Mouse (Mus musculus) heart, embryonic 12.5 days (tissue): ENCODE data around the gene Vrtn. TPM values are rescaled to one million over a fixed set of nuclear protein-coding genes. Genes with fewer than 3 reads are reported as not detected.

ENCODE experiments used
- ATAC-seq: fragments of 200-750 bp; cut with Nextera tagmentation; 2 replicates; pipeline ENCODE4 v1.8.0; 2017; ENCODE audit warnings: moderate TSS enrichment, moderate library complexity; ENCODE audit not compliant: insufficient number of reproducible peaks, low FRiP score
- H3K27ac ChIP-seq: fragments of 300-500 bp; sonication (generic); 2 replicates; pipeline ENCODE4 v1.5.1; 2016; ENCODE audit warnings: mild to moderate bottlenecking, moderate library complexity; ENCODE audit not compliant: poor library complexity, severe bottlenecking
- H3K27me3 ChIP-seq: fragments of 300-500 bp; sonication (generic); replicated peaks from 2 replicates; pipeline ENCODE4 v1.6.1; 2016; ENCODE audit warnings: mild to moderate bottlenecking, moderate library complexity
- H3K36me3 ChIP-seq: fragments of 300-500 bp; sonication (generic); 2 replicates; pipeline ENCODE4 v1.6.1; 2016; ENCODE audit warnings: mild to moderate bottlenecking, moderate library complexity
- H3K4me1 ChIP-seq: fragments of 300-500 bp; sonication (generic); replicated peaks from 2 replicates; pipeline ENCODE4 v1.6.1; 2016; ENCODE audit warnings: mild to moderate bottlenecking
- H3K4me2 ChIP-seq: fragments of 300-500 bp; sonication (generic); 2 replicates; pipeline ENCODE4 v1.6.1; 2016; ENCODE audit warnings: mild to moderate bottlenecking, moderate library complexity
- H3K4me3 ChIP-seq: fragments of 300-500 bp; sonication (generic); 2 replicates; pipeline ENCODE4 v1.5.1; 2016; ENCODE audit warnings: mild to moderate bottlenecking
- H3K9ac ChIP-seq: fragments of 300-500 bp; sonication (generic); 2 replicates; pipeline ENCODE4 v1.6.1; 2016; ENCODE audit warnings: mild to moderate bottlenecking, moderate library complexity
- H3K9me3 ChIP-seq: fragments of 300-500 bp; sonication (generic); replicated peaks from 2 replicates; pipeline ENCODE4 v1.6.1; 2016; ENCODE audit warnings: mild to moderate bottlenecking, moderate library complexity
- WGBS: fragments of 180-500 bp; shearing (Covaris S2); methylation state at CpG from one replicate; pipeline ENCODE4 v1.1.7; 2016; 5-methylcytosine and 5-hydroxymethylcytosine counted together
- polyA plus RNA-seq: library from polyadenylated mRNA; unstranded; fragments of >200 nt; fragmentation: Nextera tagmentation; extraction: Ambion mirVana; gene quantifications from 2 replicates; pipeline ENCODE4 v1.2.1, GENCODE M21; 2016

The Vrtn gene
- polyA plus RNA-seq, 1 experiment from 2014 or later, result not detected

DNA sequence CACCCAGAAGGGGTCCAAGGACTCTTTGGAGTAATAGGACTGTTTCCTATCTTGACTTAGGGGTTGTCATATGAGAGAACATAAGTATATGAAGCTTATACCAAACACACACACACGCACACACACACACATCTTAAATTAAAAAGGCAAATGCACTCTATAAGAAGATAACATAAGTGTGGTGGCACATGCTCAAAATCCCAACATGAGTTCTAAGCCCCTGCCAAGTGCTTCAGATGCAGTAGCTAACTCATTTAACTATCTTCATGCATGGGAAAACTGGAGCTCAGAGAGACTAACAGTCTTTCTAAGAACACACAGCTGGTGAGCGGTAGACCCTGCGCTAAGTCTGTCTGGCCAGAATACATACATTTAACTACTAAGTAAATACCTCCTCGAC lies 46.7 kb downstream of the Vrtn start:
- no peak for ATAC-seq

DNA sequence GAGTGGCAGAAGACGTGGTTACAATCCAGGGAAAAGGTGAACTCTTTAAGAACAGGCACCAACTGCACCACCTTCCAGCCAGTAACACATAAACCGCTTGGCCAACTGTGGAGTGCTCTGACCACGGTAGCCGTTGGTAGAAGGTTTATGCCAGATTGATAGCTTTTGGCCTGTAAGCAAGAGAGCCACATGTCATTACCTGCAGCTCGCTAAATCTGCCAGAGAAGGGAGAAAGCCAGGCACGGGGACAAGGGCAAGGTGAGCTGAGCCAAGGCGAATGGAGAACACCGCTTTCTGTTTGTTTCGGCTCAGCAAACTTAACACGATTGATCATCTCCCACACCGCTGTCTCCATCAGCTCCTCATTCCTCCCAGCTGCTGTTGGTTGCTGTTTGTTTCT lies 48.2 kb downstream of the Vrtn start:
- Histone ChIP-seq H3K27ac (no peak overlapping the region), H3K4me2 (no peak overlapping the region), H3K4me1 (peaks cover 9% of the 10 kb centered on the region; the same call in 1 of the 2 replicates), H3K27me3 (0 out of 2 replicates have a peak, but pooled peaks cover 2% of the 10 kb centered on the region), H3K9ac (no peak overlapping the region), H3K4me3 (no peak overlapping the region), H3K36me3 (no peaks in the 10 kb centered on the region), H3K9me3 (no peaks in the 10 kb centered on the region)
- ATAC-seq, result no peak
- WGBS, result 88% methylated on average over 11 of the region's 11 CpGs

More for the DNA sequence above, 46.7 kb downstream of the Vrtn start:
- Histone ChIP-seq H3K9me3 (no peaks in the 10 kb centered on the region), H3K27me3 (peaks cover 8% of the 10 kb centered on the region), H3K4me2 (no peak overlapping the region), H3K27ac (no peak overlapping the region), H3K9ac (no peak overlapping the region), H3K4me1 (peaks cover 6% of the 10 kb centered on the region; the same call in 1 of the 2 replicates), H3K36me3 (no peaks in the 10 kb centered on the region), H3K4me3 (no peak overlapping the region)
- 84% methylated on average over 4 of the region's 4 CpGs for WGBS

DNA sequence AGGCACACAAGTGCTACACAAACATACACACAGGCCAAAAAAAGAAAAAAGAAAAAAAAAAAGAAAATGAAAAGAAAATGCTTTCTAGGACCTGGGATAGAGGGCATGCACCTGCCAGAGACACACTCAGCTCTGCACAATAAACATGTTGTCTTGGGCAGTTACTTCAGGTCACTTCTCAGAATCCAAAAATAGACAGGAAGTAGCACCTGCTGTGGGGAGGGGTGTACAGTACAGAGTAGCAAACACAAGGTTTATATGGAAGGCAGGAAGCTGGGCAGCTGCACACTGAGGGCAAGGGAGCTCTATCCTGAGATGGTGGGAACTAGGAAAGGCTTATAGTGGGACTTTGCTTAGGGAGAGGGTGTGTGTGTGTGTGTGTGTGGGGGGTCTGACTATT lies 50.5 kb downstream of the Vrtn start:
- Histone ChIP-seq H3K27me3 (peaks cover 9% of the 10 kb centered on the region), H3K9me3 (no peaks in the 10 kb centered on the region), H3K9ac (no peak overlapping the region), H3K27ac (no peak overlapping the region), H3K4me1 (peaks cover 9% of the 10 kb centered on the region; the same call in 1 of the 2 replicates), H3K4me2 (no peak overlapping the region), H3K4me3 (no peak overlapping the region), H3K36me3 (no peaks in the 10 kb centered on the region)
- no peak for ATAC-seq

DNA sequence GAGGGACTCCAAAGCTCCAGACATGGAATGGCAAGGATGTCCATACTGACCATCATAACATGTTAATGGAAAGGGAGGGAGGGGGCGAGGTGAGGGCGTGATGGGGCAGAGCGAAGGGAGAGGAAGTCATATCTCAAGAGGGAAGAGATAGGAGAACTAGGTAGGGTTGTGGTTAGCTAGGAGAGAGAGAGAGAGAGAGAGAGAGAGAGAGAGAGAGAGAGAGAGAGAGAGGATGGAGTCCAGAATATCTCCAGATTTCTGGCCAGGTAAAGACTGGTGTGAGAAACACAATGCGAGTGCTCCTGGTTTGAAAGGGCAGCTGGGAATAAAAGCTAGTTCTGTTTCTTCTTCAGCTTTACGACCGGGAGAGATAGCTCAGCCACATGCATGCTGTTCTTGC lies 51.3 kb downstream of the Vrtn start:
- H3K9ac ChIP-seq, result no peak overlapping the region
- peaks cover 17% of the 10 kb centered on the region for H3K27me3 ChIP-seq
- no peak overlapping the region for H3K27ac ChIP-seq
- no peak for ATAC-seq
- H3K36me3 ChIP-seq, result no peaks in the 10 kb centered on the region
- H3K4me1 ChIP-seq, result peaks cover 9% of the 10 kb centered on the region; the same call in 1 of the 2 replicates
- no peak overlapping the region for H3K4me3 ChIP-seq
- no peaks in the 10 kb centered on the region for H3K9me3 ChIP-seq
- no peak overlapping the region for H3K4me2 ChIP-seq
- 60% methylated on average over 6 of the region's 6 CpGs for WGBS

DNA sequence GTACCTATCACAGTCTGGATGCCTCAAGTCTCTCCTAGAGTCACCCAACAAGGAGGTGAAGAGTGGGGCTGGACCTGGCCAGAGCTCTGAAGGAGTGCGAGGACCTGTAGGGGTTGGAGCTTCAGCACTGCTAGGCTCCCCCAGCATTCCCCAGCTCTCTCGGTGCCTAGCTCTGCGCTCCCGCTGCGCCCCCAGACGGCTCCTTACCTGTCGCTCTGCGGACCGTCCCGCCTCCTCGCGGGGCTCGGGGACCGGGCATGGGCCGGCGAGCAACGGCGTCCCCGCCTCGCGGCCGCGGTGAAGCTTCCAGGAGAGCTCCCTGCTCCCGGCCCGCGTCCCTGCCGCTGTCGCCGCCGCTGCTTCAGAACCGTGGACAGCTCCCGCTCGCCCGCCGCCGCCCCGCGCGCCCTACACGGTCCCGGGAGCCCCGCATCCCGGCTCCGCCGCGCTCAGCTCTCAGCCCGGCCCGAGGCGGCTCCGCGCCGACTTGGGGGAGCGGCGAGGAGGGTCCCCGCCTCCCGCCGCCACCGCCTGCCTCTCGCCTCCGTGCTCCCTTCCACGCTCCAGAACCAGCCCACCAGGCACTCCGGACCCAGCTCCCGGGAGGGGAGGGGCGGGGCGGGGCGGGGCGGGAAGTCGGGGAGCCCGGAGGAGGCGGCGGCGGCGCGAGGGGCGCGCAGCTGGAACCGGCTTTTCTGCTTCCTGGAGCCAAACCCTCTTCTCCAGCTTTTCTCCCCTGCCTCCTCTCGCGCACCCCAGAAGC lies 57.7 kb downstream of the Vrtn start, which contains the start of gene Syndig1l:
Gene Syndig1l, minus strand, starts transcription at position 513 of the 763 bp plus-strand sequence.
- H3K4me3 ChIP-seq, result peak within 1 kb of the TSS; percentile 63
- H3K4me1 ChIP-seq, result peaks cover 3% of the 10 kb centered on the region; the same call in 1 of the 2 replicates
- H3K9ac ChIP-seq, result no peak within 1 kb of the TSS
- no peaks in the 10 kb centered on the region for H3K9me3 ChIP-seq
- WGBS, result under 1% methylated on average over 73 of the region's 79 CpGs
- peaks cover 77% of the 10 kb centered on the region for H3K27me3 ChIP-seq
- H3K4me2 ChIP-seq, result peak within 1 kb of the TSS; percentile 98
- peak; percentile 53 for ATAC-seq
- H3K36me3 ChIP-seq, result no peaks in the 10 kb centered on the region
- no peak within 1 kb of the TSS for H3K27ac ChIP-seq

Other genes with a start within 250 kb of the Vrtn start
- 32.6 and 33.5 TPM in 2 replicates for gene Entpd5, start 232.0 kb upstream of the Vrtn start, polyA plus RNA-seq
- 1.4 and 1.5 TPM in 2 replicates for gene Bbof1, start 231.9 kb upstream of the Vrtn start, polyA plus RNA-seq
- 21.3 and 24.4 TPM in 2 replicates for gene Rnf113a2, start 223.8 kb upstream of the Vrtn start, polyA plus RNA-seq
- 43.6 and 43.9 TPM in 2 replicates for gene Aldh6a1, start 190.0 kb upstream of the Vrtn start, polyA plus RNA-seq
- 15.4 and 15.8 TPM in 2 replicates for gene Lin52, start 189.6 kb upstream of the Vrtn start, polyA plus RNA-seq
- not detected in 2 replicates for gene Vsx2, start 71.3 kb upstream of the Vrtn start, polyA plus RNA-seq
- gene Abcd4, start 23.6 kb upstream of the Vrtn start, polyA plus RNA-seq, result 10.3 and 10.4 TPM in 2 replicates
- not detected in 2 replicates for gene Syndig1l, start 57.8 kb downstream of the Vrtn start, polyA plus RNA-seq
- gene Npc2, start 132.1 kb downstream of the Vrtn start, polyA plus RNA-seq, result 55.0 and 56.5 TPM in 2 replicates
- 127 and 137 TPM in 2 replicates for gene Isca2, start 132.2 kb downstream of the Vrtn start, polyA plus RNA-seq
- 0.50 and 0.68 TPM in 2 replicates for gene Ltbp2, start 235.5 kb downstream of the Vrtn start, polyA plus RNA-seq